Mouse (Mus musculus) gastrocnemius, adult 18-20 months (tissue): ENCODE measurements around the gene Pm20d1. TPM values are rescaled to one million over a fixed set of nuclear protein-coding genes. Genes with fewer than 3 reads are reported as not detected.
A peak's percentile ranks its signal among the peaks of the same experiment; 100 is the strongest.

Source experiments
- DNase-seq: peaks from one replicate; pipeline ENCODE4 v3.0.0; 2021; ENCODE audit warnings: low spot score
- total RNA-seq, 2 experiments: library from RNA; stranded (reverse); gene quantifications; 2 replicates each; pipeline ENCODE4 v1.2.3; 2021

Pm20d1 gene
- total RNA-seq, 2 experiments from 2014 or later, result 0.45 to 1.1 TPM

GRCm38 (mm10) chr1:131828297-131829126, 31.3 kb downstream of the Pm20d1 start:
- peak; percentile 27 for DNase-seq

DNA sequence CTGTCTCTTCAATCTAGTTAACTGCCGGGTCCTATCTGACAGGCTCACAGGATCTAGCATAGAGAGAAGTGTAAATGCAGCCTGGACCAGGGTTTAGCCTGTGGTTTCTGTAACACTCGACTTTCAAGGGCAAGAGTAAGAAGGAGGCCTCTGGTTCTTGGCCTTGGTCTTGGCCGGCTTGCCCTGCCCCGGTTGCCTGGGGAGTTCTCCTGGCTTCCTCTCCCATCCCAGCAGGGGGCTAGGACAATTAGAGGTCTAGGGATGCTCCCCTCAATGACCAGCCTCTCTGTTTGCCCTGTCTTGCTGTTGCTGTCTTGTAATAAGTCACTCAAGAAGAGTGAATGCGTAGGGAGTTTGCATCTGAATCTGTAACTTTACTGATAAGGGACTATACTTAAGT, 32.1 kb downstream of the Pm20d1 start:
- DNase-seq, result no peak

GRCm38 (mm10) chr1:131830561-131830960, 33.4 kb downstream of the Pm20d1 start:
- DNase-seq, result no peak

DNA sequence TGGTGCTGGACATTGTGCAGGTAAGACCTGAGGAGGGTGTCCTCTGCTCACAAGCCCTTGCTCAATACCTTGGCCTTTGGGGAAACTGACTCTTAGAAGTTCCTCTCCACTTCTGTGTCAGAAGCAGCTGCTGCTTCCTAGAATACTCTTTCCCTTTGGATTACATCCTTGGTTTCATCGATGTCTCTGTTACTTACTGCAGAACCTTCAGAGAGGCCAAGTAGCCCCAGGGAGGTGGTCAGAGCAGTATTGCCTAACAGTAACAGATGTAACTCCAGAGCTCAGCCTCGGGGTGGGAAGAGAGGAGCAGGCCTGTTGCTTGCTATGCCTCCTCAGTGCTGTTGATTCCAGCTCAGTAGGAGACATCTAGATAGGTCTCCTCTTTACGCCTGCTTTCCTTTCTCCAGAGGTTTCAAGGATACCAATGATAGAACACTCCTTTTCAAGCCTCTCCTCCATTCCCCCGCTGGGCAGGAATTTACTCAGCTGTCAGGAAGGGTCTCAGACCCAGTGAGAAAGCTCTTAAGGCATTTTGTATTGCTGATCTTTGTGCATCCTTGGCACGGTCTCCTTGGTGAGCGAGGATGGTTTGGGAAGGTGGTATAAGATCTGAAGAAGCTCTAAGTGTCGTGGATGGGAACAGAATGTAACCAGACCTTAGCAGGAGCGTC, 33.9 kb downstream of the Pm20d1 start:
- DNase-seq, result no peak

- DNase-seq, result no peak
These were observed 39.9 kb downstream of the Pm20d1 start for GRCm38 (mm10) chr1:131837035-131837434.

GRCm38 (mm10) chr1:131838542-131838941, 41.4 kb downstream of the Pm20d1 start:
- no peak for DNase-seq

DNA sequence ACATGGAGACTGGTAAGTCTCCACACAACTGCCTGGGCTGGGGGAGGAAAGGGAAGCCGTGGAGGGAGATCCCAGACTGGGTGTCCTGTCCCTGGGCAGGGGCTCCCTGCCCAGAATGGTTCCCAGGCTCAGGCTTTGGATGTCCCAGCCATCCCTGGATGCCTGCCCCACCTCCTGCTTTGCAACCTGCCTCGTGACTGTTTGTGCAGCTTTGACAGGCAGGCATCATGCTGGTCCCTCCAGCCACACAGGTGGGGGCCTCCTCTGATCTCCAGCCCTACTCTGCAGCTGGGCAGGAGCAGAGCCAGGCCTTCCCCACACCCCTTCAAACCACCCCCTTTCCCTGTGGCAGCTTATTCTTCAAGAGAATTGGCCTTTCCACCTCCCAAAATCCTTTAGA, 42.1 kb downstream of the Pm20d1 start:
- DNase-seq, result peak; percentile 40

DNA sequence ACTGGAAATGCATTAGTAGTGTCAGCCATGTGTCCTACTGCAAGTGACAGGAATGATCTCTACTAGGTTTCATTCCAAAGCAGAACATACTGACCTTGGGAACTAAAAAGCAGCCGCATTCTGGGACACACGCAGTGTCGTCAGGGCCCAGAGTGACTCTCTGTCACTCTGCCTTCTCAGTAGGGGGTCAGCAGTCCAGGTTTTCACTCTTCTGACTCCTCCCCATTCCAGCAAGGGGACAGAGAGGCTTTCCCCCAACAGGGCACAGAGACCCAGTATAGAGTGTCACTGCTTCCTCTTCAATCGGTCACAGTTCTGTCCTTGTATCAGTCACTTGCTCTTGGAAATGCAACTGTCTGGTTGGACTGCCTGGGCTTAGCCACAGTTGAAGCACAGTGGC, 45.0 kb downstream of the Pm20d1 start:
- no peak for DNase-seq

- no peak for DNase-seq
These were observed 46.6 kb downstream of the Pm20d1 start for GRCm38 (mm10) chr1:131843758-131844157.

GRCm38 (mm10) chr1:131844883-131845282, 47.7 kb downstream of the Pm20d1 start:
- no peak for DNase-seq

DNA sequence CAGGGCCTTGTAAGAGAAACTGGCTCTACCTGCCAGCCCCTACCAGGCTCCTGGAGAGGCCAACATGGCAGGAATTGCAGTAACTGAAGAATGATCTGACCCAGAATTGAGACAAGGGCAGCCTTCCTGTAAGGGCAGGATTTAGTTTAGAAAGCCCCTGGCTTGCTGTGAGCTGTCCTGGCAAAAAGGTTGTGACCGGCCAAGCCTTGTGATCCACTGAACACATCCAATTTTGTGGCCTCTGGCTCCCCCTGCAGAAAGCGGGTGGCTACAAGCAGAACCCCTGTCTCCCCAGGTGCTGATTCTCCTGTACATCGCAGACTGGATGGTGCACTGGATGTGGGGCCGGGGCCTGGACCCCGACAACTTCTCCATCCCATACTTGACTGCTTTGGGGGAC, 49.1 kb downstream of the Pm20d1 start:
- peak; percentile 79 for DNase-seq

DNA sequence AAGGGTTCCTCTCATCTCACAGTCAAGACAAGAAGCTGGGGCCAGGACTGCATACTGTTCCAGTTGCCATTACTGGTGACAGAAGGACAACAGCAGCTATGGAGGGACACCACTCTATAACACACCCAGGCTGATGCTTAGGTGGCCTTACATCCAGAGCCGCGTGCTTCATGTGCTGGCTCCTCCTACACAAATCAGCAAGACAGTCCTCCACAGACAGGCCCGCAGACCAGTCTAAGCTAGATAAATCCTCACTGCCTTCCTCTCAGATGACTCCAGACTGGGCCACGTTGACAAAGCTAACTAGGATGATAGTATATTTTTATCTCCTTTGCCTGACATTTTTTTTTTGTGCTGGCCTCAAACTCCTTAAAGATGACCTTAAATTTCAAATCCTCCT, 64.6 kb downstream of the Pm20d1 start:
- no peak for DNase-seq

DNA sequence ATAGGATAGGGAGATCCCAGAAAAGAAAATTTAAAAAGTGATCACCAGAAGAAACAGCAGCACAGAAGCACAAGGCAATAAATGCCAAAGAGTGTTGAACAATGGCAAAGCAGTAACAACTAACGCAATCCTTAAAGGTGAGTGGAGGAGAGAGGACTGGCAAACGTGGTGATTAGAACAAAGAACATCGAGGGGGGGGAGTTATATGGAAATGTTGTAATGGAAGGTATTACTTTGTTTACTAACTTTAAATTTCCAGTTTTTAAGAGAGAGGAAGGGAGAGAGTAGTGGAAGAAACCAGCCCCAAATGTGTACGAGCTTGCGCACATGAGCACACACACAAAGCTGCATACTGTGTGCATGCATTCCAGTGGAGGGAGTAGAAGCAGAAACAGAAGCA, 68.4 kb downstream of the Pm20d1 start:
- no peak for DNase-seq

GRCm38 (mm10) chr1:131866304-131866999, 69.3 kb downstream of the Pm20d1 start:
- DNase-seq, result no peak

DNA sequence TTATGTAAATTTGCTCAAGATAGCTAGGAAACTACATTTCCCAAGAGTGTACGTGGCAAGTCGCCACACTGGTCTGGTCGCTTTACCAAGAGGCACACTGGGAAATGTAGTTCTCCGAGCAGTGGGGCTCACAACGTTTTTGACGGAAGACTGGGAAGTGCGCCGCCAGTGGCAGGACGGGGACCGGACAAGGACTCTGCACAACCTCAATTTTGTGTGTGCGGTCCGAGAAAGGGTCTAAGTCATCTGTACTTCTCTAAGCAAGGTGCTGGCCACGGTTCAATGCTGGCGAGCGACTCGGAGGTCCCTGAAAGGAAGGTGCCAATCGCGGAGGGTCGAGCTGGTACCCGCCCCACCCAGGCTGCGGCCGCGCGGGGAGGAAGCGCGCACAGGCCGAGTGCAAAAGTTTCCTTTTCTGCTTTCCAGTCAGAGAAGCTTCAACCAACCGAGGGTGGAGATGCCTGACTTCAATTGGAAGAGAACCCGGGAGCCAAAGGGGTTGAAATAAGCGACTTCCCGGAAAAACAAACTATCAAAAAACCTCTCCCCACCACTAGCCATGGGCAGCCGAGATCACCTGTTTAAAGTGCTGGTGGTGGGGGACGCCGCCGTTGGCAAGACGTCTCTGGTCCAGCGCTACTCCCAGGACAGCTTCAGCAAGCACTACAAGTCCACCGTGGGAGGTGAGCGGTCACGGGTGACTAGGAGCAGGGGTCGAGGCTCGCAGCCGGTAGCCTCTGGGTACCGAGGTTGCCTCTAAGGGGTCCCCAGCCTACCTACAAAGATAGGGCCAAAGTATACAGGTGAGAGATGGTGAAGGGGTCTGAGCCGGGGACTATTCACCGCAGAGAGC, 70.1 kb downstream of the Pm20d1 start, which contains the start of gene Rab29:
Gene Rab29 (plus strand): TSS at position 132 of the 853 bp plus-strand sequence.
- peak; percentile 96 for DNase-seq

DNA sequence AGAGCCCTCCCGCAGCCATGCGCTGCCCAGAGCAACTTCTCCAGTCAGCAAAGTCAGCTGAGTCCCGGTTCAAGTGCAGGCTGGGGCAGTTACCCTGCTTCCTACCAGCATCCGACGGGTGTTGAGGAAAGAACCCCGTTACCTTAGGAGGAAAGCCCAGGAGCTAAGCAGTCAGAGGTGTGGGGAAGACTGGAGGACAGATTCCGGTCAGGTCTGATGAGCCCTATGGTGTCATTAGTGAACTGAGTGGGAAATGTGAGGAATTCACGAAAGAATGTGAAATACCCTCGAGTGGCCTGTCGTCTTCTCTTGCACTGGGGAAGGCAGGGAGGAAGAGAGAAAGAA, 70.7 kb downstream of the Pm20d1 start:
- peak; percentile 7 for DNase-seq

- no peak for DNase-seq
These were observed 72.4 kb downstream of the Pm20d1 start for GRCm38 (mm10) chr1:131869561-131869960.
